Mouse (Mus musculus) left cerebral cortex, adult 18-20 months (tissue): ENCODE measurements around the gene A730015C16Rik. TPM values are rescaled to one million over a fixed set of nuclear protein-coding genes. Genes with fewer than 3 reads are reported as not detected.
A peak's percentile ranks its signal among the peaks of the same experiment; 100 is the strongest.

Source experiments
- DNase-seq, 2 experiments: peaks; one replicate each; pipeline ENCODE4 v3.0.0; 2021 to 2022; ENCODE audit warnings: low spot score in 2 of 2, mixed read lengths in 1 of 2
- total RNA-seq, 2 experiments: library from RNA; stranded (reverse); gene quantifications; 2 replicates each; pipeline ENCODE4 v1.2.3; 2021

The A730015C16Rik gene
- total RNA-seq, 2 experiments from 2014 or later, result not detected

DNA sequence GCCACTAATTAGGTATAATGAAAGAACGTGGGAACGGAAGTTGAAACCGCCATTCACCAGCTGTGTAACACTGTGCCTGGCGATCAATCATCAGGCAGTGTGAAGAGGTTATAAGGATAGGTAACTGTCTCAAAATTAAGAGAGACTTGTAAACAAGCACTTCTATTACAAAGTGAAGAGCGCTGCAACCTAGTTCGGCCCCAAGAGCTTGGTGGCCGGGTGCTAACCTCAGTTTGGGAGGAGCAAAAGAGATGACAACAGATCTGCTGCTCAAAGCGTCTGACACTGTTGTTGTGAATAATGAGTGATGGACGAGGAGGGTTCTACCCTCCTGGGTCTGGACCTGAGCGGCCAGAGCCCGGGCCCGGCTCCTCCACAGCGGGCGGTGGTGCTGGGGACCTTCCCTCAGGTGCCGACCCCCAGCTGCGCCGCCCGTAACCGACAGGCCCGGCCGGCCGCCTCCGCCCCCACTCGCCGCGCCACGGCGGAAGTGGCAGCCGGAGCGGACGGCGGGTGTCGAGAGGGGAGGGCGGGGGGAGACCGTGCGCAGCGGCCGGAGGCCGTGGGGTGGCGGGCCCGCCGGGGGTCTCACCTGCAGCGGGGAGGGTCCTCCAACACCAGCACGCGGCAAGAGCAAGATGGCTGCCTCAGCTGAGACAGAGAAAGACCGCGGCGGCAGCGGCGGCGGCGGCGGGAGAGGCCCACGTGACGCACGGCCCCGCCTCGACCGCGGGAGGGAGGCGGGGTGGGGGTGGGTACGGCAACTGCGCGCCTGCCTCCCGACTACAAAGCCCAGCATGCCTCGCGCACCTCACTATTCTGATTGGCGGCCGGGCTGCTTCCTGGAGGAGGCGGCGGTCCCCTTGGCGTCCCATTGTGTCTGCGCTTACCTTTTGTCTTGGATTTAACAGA, 15.2 kb downstream of the A730015C16Rik start, which contains the start of gene Btf3l4:
TSS of gene Btf3l4 (minus strand) at position 699 of the 912 bp plus-strand sequence.
- peak; percentile 87 to 92 for DNase-seq

DNA sequence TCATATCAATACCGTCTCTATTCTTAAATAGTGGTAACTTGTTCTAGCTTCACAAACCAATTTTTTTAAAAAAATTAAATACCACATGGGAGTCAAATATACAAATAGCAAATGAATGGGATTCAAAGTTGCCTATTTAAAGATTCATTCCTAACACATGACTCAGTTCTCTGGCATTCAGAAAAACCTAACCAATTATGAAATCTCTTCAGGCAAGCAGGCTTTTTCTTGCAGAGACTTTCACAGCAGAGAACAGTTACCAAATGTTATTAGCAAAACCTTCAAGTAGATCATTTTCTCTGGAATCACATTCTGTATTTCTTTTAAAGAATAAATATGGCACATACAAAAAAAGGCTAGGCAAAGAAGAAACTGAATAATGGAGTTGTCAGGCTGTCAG, 17.7 kb downstream of the A730015C16Rik start:
- no peak for DNase-seq

DNA sequence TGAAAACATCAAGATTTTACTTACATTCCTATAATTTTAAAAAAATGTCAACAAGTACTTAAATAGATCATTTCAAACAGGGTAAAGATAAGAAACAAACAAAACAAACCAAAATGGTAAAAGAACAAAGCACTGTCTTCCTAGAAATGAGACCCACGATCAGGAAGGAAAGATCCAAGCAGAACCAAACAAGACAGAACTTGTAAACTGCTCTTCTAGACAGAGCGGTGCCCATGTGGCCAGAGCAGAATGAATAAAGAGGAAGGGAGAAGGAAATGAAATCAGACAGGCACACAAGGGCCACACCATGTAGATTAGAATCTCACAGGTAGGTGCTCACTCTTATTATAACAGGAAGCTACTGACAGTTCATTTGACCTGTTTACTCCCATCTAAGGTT, 21.8 kb downstream of the A730015C16Rik start:
- DNase-seq, result no peak

DNA sequence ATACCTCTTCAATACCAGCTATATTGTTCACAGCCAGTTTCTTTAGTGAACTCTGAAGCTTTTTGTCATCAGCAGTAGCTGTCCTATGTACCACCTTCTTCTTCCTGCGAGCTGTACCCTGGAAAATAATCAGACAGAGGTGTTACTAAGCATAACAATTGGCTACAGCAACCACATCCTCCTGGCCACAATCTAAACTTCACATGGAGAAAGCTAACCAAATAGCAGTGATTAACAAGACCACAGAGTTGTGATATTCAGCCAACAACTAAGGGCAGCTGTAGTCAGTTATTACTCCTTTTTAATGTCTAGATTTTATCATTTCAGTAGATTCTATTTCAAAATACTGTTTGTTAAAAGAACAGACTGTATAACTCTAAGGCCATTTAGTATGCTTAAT, 22.3 kb downstream of the A730015C16Rik start:
- no peak for DNase-seq

- DNase-seq, result no peak
Measured at GRCm38 (mm10) chr4:108825677-108826076, 22.7 kb downstream of the A730015C16Rik start.

- no peak for DNase-seq
Measured at GRCm38 (mm10) chr4:108811550-108811949, 36.9 kb downstream of the A730015C16Rik start.

GRCm38 (mm10) chr4:108811142-108811541, 37.3 kb downstream of the A730015C16Rik start:
- no peak for DNase-seq

DNA sequence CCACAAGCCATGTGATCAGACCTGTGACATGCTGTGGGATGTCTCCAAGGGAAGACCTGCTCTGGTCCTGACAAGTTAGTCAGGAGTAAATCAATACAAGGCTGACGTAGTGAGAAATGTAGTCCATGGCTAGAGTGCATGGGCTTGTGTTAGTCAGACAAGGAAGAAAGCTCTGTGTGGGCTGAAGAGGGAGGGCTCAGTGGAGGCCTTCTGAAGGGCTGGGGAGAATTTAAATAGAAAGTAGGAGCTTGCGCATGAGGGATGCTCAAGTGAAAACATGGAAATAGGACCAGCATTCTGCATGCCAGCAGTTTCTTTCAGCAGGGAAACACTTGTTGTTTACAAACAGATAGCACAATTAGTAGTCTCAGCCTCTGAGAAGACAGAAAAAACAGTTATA, 44.9 kb downstream of the A730015C16Rik start:
- no peak for DNase-seq

DNA sequence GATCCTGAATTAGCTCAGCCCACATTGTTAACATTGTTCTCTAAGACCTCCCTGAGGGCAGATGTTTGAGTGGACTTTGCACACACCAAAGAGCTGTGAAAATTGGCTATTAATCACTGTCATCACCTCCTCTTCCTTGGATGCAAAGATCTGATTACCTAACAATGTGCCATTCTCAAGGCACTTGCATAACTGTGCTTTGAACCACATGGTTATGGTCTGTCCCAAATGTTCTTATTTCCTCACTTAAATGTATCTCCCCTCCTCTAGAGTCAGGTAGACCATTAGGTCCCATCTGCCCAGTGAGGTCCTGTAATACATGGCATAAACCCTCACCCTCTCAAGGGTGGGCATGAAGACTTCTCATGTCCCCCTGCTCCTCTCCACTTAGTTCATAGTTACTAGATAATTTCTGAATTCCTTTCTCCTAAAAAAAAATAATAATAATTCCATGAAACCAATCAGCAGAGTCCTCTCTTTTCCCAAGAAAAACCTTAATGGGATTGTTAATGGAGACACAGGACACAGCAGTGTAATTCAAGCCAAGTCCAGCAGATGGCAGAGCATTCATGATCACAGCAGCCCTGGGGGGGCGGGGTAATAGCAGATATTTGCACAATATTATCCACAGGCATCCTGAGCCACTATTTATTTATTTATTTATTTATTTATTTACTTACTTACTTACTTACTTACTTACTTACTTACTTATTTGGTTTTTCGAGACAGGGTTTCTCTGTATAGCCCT, 50.2 kb downstream of the A730015C16Rik start:
- peak; percentile 65 to 76 for DNase-seq

Other genes with a start within 250 kb of the A730015C16Rik start
- 10 to 100 TPM; 23.9 to 30.1 TPM for gene Cc2d1b, start 228.7 kb downstream of the A730015C16Rik start, total RNA-seq
- 1 to 10 TPM in 1 of 2 experiments, under 1 TPM in 1; 0.91 to 1.8 TPM for gene 3110021N24Rik, start 129.0 kb downstream of the A730015C16Rik start, total RNA-seq
- gene Zfyve9, start 67.8 kb downstream of the A730015C16Rik start, total RNA-seq, result 10 to 100 TPM; 72.4 to 73.0 TPM
- gene Btf3l4, start 15.0 kb downstream of the A730015C16Rik start, total RNA-seq, result 10 to 100 TPM; 85.6 to 91.5 TPM
- 10 to 100 TPM; 39.6 to 44.2 TPM for gene Txndc12, start 14.0 kb downstream of the A730015C16Rik start, total RNA-seq
- gene Kti12, start 834 bp downstream of the A730015C16Rik start, total RNA-seq, result 10 to 100 TPM; 18.4 TPM
- 10 to 100 TPM; 87.8 to 89.9 TPM for gene Rab3b, start 30.4 kb upstream of the A730015C16Rik start, total RNA-seq
- gene Nrd1, start 152.0 kb upstream of the A730015C16Rik start, total RNA-seq, result 100 to 1,000 TPM; 126 to 140 TPM